ENCODE assay signal across 27 mouse cellular contexts in the genomic region with DNA sequence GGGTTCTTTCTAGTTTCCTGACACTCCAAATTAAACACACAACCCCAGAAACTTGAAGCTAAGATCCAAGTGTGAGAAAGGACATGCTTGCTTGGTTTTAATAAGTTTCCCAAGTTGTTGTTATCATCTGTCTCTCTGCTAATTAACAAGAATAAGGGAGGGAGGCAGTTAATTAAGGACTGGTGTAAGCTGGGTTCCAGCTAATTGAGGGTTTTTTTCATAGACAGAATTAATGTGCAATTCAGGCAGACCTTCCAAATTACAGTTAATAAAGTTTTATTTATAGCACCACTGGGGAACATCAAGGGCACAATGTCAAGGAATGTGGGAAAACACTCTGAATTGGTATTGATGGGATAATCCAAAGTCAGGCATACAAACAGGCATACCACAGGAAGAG.
A peak's percentile ranks its signal among the peaks of the same experiment; 100 is the strongest.
DNase-seq lines count a peak whose midpoint lies in the region; ATAC-seq and TF ChIP-seq lines count a peak whose summit lies in the region.
"Had no signal": no experiment of that assay in that cellular context is flagged by ENCODE, and none has a peak within 500 bp of the region (broad histone marks: within the 10 kb centered on the region; RNA-seq: fewer than 3 reads in every experiment).

No protein-coding gene starts in this region.

- no peak for ATAC-seq in forebrain, embryonic 12.5 days (ENCODE audit: low FRiP score)
- ATAC-seq in heart, postnatal 0 days (ENCODE audit: insufficient read depth, low read depth) = no peak
- ATAC-seq: activated CD4-positive, CD25-positive, alpha-beta regulatory T cell, adult 4 months; CD4-positive, CD25-positive, alpha-beta regulatory T cell, adult 4 months; forebrain, embryonic 13.5 days; forebrain, embryonic 16.5 days; Patski had no signal

- H3K4me2 ChIP-seq in forebrain, embryonic 12.5 days = no peak overlapping the region
- H3K4me2 ChIP-seq in heart, postnatal 0 days (ENCODE audit: low read depth, low read length) = no peak overlapping the region; the same call in 1 of the 2 replicates
- H3K4me2 ChIP-seq: embryonic facial prominence, embryonic 13.5 days; embryonic facial prominence, embryonic 15.5 days; forebrain, embryonic 13.5 days had no signal

- TF ChIP-seq POLR2A in thymus, adult 2 months (IDR thresholded peaks at IDR 0.05; ENCODE audit: control insufficient read depth, extremely low read depth, insufficient read depth, low read length, poor library complexity) = no peak

- 0 out of 2 replicates have a peak overlapping the region, but pooled peaks have one; percentile 19 for H3K27ac ChIP-seq in forebrain, embryonic 12.5 days
- no peak overlapping the region for H3K27ac ChIP-seq in forebrain, embryonic 10.5 days
- 0 out of 2 replicates have a peak overlapping the region, but pooled peaks have one; percentile 11 for H3K27ac ChIP-seq in heart, postnatal 0 days (ENCODE audit: low read depth)
- peak overlapping the region; percentile 97 for H3K27ac ChIP-seq in thymus, adult 2 months (ENCODE audit: control insufficient read depth, insufficient read depth, low read length)
- H3K27ac ChIP-seq: embryonic facial prominence, embryonic 13.5 days; embryonic facial prominence, embryonic 15.5 days had no signal

- peaks cover 16% of the 10 kb centered on the region for H3K4me1 ChIP-seq in forebrain, embryonic 12.5 days
- peaks cover 33% of the 10 kb centered on the region for H3K4me1 ChIP-seq in forebrain, embryonic 10.5 days
- H3K4me1 ChIP-seq in heart, postnatal 0 days (ENCODE audit: control insufficient read depth, insufficient read depth) = no peaks in the 10 kb centered on the region
- H3K4me1 ChIP-seq in thymus, adult 2 months (replicated peaks; ENCODE audit: control insufficient read depth, insufficient read depth, low read length) = peaks cover 27% of the 10 kb centered on the region
- H3K4me1 ChIP-seq: embryonic facial prominence, embryonic 13.5 days; embryonic facial prominence, embryonic 15.5 days had no signal

- no peak for TF ChIP-seq EP300 in heart, postnatal 0 days (IDR thresholded peaks at IDR 0.05; ENCODE audit: low read depth)

- H3K9me3 ChIP-seq in forebrain, embryonic 12.5 days = no peaks in the 10 kb centered on the region
- no peaks in the 10 kb centered on the region for H3K9me3 ChIP-seq in forebrain, embryonic 10.5 days
- no peaks in the 10 kb centered on the region for H3K9me3 ChIP-seq in heart, postnatal 0 days (replicated peaks; ENCODE audit: control insufficient read depth, low read length)
- H3K9me3 ChIP-seq: embryonic facial prominence, embryonic 13.5 days; embryonic facial prominence, embryonic 15.5 days; forebrain, embryonic 13.5 days; G1E had no signal

- no peak for DNase-seq in forebrain, embryonic 10.5 days (ENCODE audit: extremely low spot score, low spot score)
- no peak for DNase-seq in heart, postnatal 0 days (ENCODE audit: low spot score)
- no peak for DNase-seq in heart, adult 18-20 months
- no peak for DNase-seq in thymus, adult 2 months
- DNase-seq in thymus, postnatal 36 days = no peak
- DNase-seq: adrenal gland, adult 8-10 months; adrenal gland, postnatal 14 days; adrenal gland, postnatal 36 days; B cell, adult 2 months; cerebellum, adult 11 months; cerebellum, adult 18-20 months; cerebellum, adult 8-10 months; cerebellum, adult 9-11 months; cerebellum, postnatal 14 days; cerebellum, postnatal 36 days; embryo, embryonic 11 days had no signal

- TF ChIP-seq CTCF in heart, postnatal 0 days (IDR thresholded peaks at IDR 0.05; ENCODE audit: low read depth) = no peak
- no peak for TF ChIP-seq CTCF in thymus, adult 2 months (IDR thresholded peaks at IDR 0.05; ENCODE audit: borderline replicate concordance, control insufficient read depth, extremely low read depth, insufficient read depth, low read length, poor library complexity)

- H3K27me3 ChIP-seq in forebrain, embryonic 12.5 days = no peaks in the 10 kb centered on the region
- no peaks in the 10 kb centered on the region for H3K27me3 ChIP-seq in forebrain, embryonic 10.5 days (ENCODE audit: poor library complexity, severe bottlenecking)
- H3K27me3 ChIP-seq in heart, postnatal 0 days (ENCODE audit: control insufficient read depth, insufficient read depth, low read length) = no peaks in the 10 kb centered on the region
- no peaks in the 10 kb centered on the region for H3K27me3 ChIP-seq in thymus, adult 2 months (ENCODE audit: control insufficient read depth, insufficient read depth, low read length)
- H3K27me3 ChIP-seq: CH12.LX; embryonic facial prominence, embryonic 13.5 days; embryonic facial prominence, embryonic 15.5 days; forebrain, embryonic 13.5 days; Patski had no signal

- H3K9ac ChIP-seq in forebrain, embryonic 12.5 days = no peak overlapping the region
- H3K9ac ChIP-seq in heart, postnatal 0 days (replicated peaks; ENCODE audit: low read depth, low read length) = no peak overlapping the region
- H3K9ac ChIP-seq: embryonic facial prominence, embryonic 13.5 days; embryonic facial prominence, embryonic 15.5 days; forebrain, embryonic 13.5 days had no signal

- H3K4me3 ChIP-seq in forebrain, embryonic 12.5 days (replicated peaks) = no peak overlapping the region
- H3K4me3 ChIP-seq in forebrain, embryonic 10.5 days = no peak overlapping the region
- H3K4me3 ChIP-seq in heart, postnatal 0 days (ENCODE audit: low read depth, low read length) = no peak overlapping the region
- peak overlapping the region; percentile 48; the same call in 1 of the 2 replicates for H3K4me3 ChIP-seq in thymus, adult 2 months (ENCODE audit: control insufficient read depth, insufficient read depth, low read length)
- H3K4me3 ChIP-seq: embryonic facial prominence, embryonic 13.5 days; embryonic facial prominence, embryonic 15.5 days; erythroblast, embryonic 14.5 days; forebrain, embryonic 13.5 days had no signal

- peaks cover 13% of the 10 kb centered on the region for H3K36me3 ChIP-seq in forebrain, embryonic 12.5 days (replicated peaks)
- H3K36me3 ChIP-seq in forebrain, embryonic 10.5 days (replicated peaks) = peaks cover 20% of the 10 kb centered on the region
- H3K36me3 ChIP-seq in heart, postnatal 0 days (replicated peaks; ENCODE audit: control insufficient read depth, insufficient read depth, low read length) = peaks cover 28% of the 10 kb centered on the region
- no peaks in the 10 kb centered on the region for H3K36me3 ChIP-seq in thymus, adult 2 months (ENCODE audit: control insufficient read depth, insufficient read depth, low read length)
